Mouse (Mus musculus) neural tube, embryonic 10.5 days (tissue): ENCODE measurements at regions not wholly inside any gene's neighbourhood (a gene's known extent, or its start where the extent isn't known, plus 50 kb on each side); places are given as distances from the start of the nearest gene placed in this dataset.
"Not testable (repeated sequence)": the region's sequence is repeated elsewhere in the genome, so short reads cannot be mapped to it uniquely, and the experiment has no call there.

ENCODE experiments used
- DNase-seq: peaks from one replicate; pipeline ENCODE4 v3.0.0-alpha.2; 2017; ENCODE audit warnings: low spot score; ENCODE audit errors: extremely low spot score

DNA sequence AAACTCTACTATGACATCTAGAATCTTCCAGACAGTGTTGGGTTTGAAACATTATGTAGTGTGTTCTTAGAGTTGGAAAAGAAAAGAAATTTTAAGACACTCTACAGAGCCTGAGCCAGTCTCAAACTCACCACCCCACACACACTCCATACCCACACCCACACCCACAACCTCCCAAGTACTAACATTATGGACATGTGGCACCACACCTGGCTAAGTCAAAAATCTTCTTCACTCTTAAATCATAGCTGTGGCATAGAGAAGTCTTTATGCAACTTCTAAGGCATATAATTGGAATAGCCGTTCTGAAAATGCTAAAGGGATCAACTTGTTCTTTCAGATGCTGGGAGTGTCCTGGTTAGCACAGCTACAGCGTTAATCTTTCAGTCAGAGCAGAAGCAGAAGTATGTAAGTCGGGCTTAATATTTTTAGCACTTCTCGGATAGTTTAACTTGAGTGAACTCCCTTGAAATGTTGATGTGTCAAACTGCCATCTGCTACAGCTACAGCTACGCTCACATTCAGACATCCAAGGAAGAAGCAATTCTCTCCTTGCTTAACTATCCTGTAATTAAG lies 68.6 kb upstream of the Creb1 start:
- DNase-seq = no peak

DNA sequence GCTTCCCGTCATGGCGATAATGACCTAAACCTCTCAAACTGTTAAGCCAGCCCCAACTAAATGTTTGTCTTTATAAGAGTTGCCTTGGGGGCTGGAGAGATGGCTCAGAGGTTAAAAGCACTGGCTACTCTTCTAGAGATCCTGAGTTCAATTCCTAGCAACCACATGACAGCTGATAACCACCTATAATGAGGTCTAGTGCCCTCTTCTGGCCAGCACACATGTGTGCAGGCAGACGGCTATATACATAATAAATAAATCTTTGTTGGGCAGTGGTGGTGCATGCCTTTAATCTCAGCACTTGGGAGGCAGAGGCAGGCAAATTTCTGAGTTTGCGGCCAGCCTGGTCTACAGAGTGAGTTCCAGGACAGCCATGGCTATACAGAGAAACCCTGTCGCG lies 70.8 kb upstream of the Creb1 start:
- DNase-seq = not testable (repeated sequence)

DNA sequence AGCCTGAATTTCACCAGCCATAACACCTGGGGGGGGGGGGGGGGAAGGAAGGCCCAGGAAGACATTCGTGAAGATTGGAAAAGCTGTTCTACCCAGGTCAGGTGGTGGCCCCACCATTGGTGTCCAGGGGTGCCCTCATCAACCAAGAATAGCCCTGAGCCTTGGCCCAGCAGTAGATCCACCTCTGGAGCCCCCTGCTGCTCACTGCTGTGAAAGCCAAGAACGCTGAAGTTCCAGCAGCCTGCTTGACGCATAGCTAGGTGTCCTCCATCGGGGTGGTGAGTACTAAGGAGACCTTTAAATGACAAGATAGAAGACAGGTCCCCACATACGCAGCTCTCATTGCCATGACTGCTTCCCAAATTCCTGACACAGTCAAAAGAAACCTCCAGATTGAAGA lies 74.6 kb upstream of the Creb1 start:
- DNase-seq = no peak

DNA sequence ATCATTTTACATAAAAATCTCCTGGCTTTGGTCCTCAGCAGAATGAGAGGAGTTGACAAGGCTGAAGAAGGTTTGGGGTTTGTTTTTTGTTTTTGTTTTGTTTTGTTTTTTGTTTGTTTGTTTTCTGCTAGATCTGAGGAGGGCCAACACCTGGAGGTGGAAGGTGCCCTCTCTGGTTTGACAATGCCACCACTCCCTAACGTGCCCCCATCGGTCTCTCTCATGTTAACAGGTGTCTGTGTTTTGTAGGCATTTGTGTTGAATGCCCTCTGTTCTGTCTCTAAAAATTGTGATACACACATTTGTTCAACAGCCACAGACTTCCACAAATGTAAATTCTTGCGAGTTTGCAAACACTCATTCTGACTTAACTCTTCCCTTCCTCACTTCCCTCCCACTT lies 83.3 kb upstream of the Creb1 start:
- no peak for DNase-seq

DNA sequence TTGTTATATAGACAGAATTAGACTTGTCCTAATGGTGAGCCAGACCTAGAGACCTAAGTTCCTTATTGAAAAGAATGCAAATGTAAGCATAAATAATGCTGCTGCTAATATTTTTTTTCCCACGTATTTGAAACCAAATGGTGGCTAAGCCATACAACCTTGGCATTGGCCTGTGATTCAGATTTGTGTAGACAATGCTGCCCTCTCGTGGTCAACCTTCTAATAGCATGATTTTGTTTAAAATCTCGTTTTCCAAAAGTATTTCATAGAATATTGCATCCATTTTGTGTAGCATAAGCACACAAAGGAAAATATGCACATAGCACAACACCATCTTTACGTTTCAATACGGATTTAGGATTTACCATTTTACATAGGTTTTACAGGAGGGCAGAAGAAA lies 84.4 kb upstream of the Creb1 start:
- peak; percentile 60 for DNase-seq

DNA sequence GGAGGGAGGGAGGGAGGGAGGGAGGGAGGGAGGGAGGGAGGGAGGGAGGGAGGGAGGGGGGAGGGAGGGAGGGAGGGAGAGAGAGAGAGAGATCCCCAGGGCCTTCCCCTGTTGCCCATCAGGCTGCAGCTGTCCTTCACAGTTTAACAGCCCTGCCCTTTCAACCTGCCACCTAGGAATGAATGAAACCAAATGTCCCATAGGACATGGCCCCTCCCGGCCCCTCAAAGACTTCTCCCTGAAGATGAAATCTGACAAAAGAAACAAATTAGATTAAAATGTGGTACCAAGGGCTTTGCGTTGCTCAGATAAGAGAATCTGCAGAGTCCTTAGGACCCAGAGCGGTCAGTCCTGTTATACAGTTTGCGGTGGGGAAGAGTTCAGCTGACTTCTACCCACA lies 86.0 kb upstream of the Creb1 start:
- peak; percentile 23 for DNase-seq

DNA sequence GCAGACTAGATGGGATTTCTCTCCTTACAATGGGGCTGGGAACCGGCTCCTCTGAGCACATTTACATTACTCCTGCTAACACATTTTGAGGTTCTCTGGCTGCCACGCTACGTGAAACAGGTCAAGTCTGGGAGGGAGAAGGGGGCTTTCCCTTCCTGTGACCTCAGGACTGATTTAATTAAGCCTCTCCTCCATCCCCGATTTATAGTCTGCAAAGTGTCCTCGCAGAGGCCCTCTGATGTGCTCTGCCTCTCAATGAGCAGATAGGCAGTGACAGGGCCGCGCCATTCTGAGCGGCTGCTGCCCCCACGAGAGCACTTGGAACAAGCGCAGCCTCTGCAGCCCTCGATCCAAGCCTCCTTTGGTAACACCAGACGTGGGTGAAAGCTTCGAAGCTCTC lies 86.5 kb upstream of the Creb1 start:
- DNase-seq = peak; percentile 69

DNA sequence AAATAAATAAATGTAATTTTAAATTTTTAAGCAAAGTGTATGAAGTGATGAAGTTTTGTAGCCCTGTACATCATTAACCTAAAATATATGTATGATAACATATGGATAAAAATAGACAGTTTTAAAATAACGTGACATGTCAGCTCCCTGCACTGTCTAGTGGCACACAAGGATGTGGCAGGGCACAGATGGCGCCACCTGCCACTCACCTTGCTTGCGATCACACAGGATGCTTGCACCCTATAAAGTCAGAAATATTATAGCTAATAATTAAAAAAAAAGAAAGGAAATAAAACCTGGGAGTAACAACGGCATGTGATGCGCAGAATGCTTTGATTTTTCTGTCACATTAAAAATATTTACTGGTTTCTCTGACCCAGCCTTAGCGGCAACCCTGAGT lies 89.0 kb upstream of the Creb1 start:
- no peak for DNase-seq

DNA sequence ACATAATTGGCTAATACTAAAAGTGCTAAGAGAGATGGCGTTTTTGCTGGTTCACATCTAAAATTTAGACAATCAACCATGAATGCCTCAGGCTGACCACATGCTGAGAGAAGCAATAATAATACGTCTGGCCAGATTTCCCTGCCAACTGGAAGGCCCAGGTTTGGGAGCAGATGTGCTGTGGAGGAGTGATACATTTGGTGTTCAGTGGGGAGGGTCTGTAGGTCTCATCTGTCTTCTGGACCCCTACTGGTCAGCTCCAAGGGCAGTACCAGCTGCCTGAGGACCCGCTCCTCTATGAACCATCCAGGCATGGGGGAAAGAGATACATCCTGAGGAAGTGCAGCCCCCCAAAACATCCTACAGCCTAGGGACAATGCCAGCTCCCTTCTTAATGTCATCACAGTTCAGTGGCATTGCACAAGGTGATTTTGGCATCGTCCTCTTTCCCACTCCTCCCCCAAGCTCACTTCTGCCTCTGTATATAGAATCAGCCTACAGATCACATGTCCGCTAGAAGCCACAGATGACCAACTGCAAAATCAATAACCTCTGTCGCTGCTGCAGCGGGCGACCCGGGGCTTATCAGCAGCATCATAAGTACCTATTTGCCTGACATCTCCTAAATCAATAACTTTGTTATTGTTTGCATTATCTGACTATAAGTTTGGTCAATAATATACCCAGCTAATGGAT lies 90.1 kb upstream of the Creb1 start:
- DNase-seq = no peak

DNA sequence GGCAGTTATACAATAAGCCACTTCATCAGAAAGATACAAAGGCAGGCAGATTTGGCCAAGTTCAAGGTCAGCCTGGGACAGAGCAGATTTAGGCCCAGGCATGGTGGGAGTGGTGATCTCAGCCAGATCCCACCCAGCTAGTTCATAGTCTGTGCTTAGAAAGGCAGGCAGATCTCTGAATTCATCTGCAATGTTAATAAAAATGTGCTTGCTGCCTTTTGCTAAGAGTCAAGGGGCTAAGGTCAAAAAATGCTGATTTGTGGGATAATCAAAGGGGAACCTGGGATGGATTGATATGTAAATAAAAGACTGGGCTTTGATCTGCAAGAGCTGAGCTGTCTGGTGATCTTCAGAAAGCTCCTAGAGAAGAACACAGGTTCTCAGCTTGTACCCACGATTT lies 109.2 kb upstream of the Creb1 start:
- DNase-seq = no peak

DNA sequence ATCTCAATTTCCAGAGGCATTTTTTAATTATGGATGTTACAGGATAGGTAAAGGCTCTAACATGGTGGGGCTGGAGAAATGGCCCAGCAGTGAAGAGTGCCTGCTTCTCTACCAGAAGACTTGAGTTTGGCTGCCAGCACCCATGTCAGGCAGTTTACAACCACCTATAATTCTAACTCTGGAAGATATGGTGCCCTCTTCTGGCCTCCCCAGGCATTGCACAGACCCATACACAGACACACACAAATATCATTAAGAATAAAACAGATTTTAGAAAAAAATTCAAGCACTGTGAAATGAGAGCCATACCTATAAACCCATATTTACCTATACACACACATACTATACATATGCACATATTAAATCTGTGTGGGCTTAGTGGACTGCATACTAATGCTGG lies 113.9 kb upstream of the Creb1 start:
- no peak for DNase-seq

DNA sequence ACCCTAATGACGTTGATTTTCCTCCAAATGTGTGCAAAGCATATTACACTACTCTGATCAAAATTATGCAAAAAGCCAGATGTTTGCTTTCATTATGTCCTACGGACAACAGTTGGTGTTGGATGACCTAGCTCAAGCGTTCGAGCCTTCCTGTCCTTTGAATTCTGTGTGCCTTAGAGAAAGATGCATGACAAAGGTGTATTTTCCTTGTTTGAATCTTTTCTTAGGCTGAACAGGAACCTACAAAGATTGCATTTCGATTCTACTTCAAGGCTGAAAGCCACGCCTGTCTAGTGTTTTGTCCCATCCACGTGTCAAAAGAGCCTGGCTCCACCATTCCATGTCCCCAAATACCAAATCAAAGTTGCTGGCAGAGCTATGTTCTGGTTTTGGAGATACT lies 116.5 kb upstream of the Creb1 start:
- no peak for DNase-seq

DNA sequence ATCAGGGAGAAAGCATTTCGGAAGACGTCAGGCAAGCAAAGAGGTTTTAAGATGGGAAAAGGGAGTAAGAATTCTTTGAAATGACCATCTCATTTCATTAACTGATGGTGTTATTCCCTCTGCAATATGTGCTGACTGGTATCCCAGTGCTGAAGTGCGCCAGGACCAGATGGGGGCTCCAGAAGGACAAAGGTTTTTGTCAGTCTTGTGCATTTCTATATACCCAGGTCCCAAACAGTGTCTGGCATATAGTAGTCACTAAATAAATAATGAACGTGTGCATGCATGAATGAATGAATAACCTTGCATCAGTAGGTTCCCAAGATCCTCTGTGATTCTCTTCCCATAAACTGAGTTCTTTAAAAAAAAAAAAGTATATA lies 119.3 kb upstream of the Creb1 start:
- DNase-seq = no peak

DNA sequence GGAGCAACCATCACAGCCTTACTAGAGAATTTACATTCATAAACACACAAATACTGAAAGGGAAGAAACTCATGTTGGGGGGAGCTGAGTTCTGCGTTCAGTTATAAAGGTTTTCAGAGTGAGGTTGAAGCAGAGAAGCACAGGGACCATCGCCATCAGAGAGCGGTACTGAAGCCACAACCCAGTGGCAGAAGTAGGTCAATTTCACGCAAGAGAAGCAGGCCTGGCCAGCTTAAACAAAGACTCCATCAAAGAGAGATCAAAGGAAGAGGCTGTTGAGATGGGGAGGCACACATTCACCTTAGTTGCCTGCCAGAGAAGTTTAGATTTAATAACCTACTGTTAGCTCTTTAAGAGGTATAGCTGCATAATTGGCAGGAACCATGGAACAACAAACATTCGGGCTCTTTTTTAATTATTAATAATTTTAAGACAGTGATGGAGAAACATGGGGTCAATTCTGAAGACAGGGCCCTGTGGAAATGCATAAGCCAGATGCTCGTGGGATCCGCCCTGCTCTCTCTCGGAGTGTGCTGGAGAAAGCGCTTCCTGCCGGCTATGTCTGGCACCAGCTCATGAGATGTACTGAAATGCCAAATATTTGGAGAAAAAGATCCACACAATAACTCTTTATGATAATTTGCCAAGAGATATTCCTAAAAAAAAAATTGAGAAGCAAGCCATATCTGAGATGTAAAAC lies 119.8 kb upstream of the Creb1 start:
- DNase-seq = no peak

DNA sequence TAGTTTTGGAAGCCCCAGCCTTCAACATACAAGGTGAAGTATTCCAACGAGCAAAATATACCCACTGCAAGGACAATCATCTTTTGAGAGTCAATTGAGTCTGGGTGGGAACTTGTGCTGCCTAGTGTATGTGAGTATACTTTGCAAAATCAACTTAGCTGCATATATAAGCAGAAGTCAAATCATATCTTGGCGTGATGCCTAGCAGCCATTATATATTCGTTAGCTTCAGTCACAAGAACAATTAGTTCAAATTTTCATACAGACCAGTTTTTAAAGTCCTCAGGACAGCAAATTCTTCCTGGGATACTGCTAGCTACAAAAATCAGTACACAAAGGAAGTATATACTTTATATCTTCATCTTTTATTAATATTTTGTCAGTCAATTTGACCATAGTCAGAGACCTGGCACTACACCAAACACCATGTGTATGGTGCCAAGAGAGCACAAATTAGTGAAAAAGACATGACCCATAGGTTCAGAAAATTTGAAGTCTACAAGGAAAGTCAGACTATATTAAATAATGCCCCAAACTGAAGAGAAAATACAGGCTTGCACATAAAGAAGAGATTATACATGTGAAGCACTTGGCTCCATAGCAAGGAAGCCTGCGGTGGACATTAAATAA lies 120.5 kb upstream of the Creb1 start:
- no peak for DNase-seq

DNA sequence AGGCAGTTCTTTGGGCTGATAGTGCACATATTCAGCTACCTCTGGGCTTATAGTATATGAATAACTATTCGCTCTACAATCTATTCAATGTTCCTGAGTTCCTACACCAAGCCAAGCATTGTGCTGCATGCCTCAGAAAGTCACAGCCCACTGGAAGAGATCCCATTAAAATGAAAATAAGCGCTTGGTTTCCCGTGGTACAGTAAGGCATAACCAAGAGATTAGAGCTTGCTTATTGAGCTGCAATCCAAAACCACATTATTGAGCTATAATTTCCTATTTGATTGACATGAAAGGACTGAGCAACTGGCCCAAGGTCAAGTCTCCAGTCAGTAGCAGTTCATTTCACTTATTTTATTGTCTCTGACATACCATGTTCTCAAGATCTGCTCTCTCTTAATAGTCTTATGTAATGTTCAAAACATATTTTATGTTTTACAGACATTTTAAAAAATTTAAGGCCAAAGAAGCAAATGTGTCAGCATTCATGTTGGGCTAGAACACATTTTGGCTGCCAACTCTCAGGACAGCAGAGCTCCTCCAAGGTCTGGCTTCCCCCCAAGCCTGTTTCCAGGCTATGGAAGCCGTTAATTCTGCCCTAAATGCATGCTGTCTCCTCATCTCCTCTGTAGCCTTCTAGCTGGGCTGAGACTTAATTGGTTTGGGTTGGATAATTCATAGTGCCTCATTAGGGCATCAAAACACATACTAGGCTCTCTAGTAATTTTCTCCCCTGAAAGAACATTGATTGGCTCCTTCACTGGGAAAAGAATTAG lies 123.5 kb upstream of the Creb1 start:
- no peak for DNase-seq

DNA sequence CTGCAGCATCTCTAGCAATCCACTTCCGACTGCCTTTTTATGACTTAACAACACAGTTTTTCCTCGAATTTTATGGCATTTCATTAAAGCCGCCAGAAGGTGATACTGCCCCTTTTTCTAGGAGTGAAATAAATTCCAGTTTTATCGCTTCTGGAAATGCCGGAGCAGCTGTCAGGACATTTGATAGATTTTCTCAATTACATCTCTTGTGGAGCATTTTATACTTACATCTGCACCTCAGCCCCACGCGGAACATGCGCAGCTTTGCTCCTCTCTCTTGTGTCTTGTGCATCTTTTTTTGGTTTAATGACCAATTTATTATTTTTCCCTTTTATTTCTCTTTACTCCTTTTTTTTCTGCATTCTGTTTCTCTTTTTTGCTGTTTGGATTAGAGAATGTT lies 140.9 kb upstream of the Creb1 start:
- no peak for DNase-seq

DNA sequence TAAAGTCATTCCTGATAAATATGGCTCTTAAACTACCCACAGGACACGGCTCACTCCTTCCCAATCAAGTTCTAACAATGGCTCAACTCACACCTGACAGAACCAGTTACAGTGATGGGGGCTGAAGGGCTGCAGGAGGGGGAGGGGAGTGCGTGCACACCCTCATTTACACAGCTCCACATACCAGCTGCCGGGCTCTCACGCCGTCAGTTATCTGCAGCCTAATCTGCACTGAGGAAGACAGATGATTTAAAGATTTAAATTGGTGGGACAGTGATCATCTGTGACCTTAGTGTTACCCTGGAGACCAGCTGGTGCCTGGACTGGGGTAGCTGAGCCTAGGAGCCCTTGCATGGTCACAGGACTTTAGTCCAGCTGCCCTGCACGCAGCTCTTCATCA lies 151.2 kb upstream of the Creb1 start:
- peak; percentile 47 for DNase-seq

DNA sequence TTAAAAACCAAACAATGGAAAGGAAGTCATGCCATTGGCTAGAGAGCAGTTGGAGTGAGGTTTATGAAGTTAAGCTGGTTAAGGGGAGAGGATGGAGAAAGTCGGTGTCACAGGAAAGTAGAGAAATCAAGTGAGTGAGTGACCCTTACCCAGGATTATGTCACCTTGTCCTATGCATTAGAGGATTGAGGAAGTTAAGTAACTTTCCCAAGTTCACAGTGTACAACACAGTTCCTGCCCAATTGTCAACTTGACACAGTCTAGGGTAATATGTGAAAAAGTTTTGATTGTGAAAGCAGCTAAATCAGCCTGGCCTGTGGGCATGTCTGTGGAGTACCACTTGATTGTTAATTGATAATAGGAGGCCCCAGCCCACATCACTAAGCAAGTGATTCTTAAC lies 156.0 kb upstream of the Creb1 start:
- not testable (repeated sequence) for DNase-seq

DNA sequence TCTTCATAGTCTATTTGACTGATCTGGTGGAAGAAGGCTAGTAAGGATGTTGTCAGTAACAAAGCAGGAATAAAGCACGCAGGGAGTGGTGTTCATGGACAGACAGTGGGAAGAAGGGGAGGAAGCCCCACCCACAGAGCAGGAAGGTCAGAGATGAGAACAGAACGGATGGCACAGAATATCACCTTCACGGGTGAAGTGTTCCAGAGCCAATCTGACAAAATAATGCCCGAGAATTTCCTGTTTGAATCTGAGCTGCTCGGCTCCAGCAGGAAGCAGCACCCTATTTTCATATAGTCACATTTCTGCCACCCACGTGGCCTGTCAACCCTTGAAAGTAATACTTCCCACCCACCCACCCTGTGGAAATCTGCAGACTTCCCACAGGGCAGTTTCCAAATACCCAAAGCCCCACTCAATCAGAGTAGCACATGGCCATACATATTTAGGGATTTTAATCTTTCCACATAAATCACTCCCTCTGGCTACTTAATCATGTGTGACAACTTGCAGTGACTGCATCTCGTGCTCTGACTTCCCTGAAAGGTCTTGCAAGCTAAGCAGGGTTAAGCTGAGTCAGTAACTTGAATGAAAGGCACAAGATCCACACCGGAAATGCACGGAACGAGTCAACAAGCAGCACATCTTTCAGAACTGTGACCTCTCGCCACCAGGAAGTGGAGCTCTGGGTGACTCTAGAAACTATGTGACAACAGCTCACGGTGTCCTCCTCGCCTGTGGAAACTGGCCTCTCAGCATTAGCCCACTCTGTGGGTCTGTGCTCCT lies 158.0 kb upstream of the Creb1 start:
- DNase-seq = no peak

DNA sequence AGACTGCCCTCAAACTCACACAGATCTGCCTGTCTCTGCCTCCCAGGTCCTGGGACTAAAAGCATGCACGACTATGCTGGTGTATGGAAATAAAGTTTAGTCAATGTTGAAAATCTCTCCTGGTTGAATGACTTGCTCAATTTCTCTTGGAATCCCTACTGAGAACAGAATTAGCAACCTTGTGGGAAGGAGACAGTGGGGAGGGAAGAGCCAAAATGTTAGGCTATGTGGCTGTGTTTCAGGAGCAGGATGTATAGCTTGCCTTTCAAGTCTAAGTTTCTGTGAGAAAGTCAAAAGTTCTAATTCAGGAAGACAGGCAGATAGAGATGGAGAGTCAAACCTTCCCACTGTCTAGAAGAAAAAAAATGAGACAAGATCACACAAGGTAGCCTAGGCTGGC lies 168.3 kb upstream of the Creb1 start:
- DNase-seq = no peak
